Comparison of ENCODE assay signal across 12 mouse cellular contexts in the genomic region with DNA sequence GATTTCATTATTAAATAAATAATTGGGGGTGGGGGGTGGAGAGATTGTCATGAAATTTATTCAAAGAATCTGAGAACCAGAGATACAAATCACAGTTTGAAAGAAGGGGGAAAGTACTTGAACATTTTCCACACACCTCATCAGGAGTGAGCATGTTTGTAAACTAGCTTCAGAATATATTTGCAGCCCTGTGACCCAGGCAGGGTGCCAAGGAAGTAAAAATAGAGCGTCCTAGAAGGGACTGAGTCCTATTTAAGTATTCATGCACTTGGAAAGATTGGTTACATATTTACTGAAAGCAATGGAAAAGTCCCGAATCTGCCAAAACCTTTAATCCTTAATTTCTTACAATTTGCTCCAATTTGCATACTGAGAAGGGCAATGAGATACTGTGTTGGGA. TPM values are rescaled to one million over a fixed set of nuclear protein-coding genes. Genes with fewer than 3 reads are reported as not detected.
DNase-seq lines count a peak whose midpoint lies in the region; ATAC-seq and TF ChIP-seq lines count a peak whose summit lies in the region.
"Had no signal": no experiment of that assay in that cellular context is flagged by ENCODE, and none has a peak within 500 bp of the region (broad histone marks: within the 10 kb centered on the region; RNA-seq: fewer than 3 reads in every experiment).

No protein-coding gene starts in this region.

- H3K9me3 ChIP-seq in heart, embryonic 14.5 days (ENCODE audit: control insufficient read depth, low read length), result no peaks in the 10 kb centered on the region
- H3K9me3 ChIP-seq in midbrain, embryonic 13.5 days, result no peaks in the 10 kb centered on the region
- H3K9me3 ChIP-seq: limb, embryonic 12.5 days; midbrain, embryonic 10.5 days; neural tube, embryonic 12.5 days had no signal

- H3K36me3 ChIP-seq in heart, embryonic 14.5 days (ENCODE audit: control insufficient read depth, insufficient read depth, low read length), result no peaks in the 10 kb centered on the region
- no peaks in the 10 kb centered on the region for H3K36me3 ChIP-seq in thymus, adult 2 months (ENCODE audit: control insufficient read depth, insufficient read depth, low read length)
- no peaks in the 10 kb centered on the region for H3K36me3 ChIP-seq in midbrain, embryonic 13.5 days
- H3K36me3 ChIP-seq: limb, embryonic 12.5 days; midbrain, embryonic 10.5 days; neural tube, embryonic 12.5 days had no signal

- H3K9ac ChIP-seq in heart, embryonic 14.5 days (ENCODE audit: low read length), result 0 out of 2 replicates have a peak overlapping the region, but pooled peaks have one; percentile 26
- no peak overlapping the region for H3K9ac ChIP-seq in midbrain, embryonic 13.5 days (replicated peaks)
- H3K9ac ChIP-seq: limb, embryonic 12.5 days; neural tube, embryonic 12.5 days had no signal

- H3K4me1 ChIP-seq in heart, embryonic 14.5 days (ENCODE audit: control insufficient read depth in 2 of 2, insufficient read depth in 2 of 2, low read length in 2 of 2), result peaks cover 3 to 7% of the 10 kb centered on the region in 2 experiments; a peak in 2 of 4 replicates
- no peaks in the 10 kb centered on the region for H3K4me1 ChIP-seq in thymus, adult 2 months (replicated peaks; ENCODE audit: control insufficient read depth, insufficient read depth, low read length)
- no peaks in the 10 kb centered on the region for H3K4me1 ChIP-seq in midbrain, embryonic 13.5 days (replicated peaks)
- H3K4me1 ChIP-seq: limb, embryonic 12.5 days; midbrain, embryonic 10.5 days; neural tube, embryonic 12.5 days had no signal

- H3K27me3 ChIP-seq in heart, embryonic 14.5 days (ENCODE audit: control insufficient read depth, insufficient read depth, low read length), result no peaks in the 10 kb centered on the region
- H3K27me3 ChIP-seq in thymus, adult 2 months (ENCODE audit: control insufficient read depth, insufficient read depth, low read length), result no peaks in the 10 kb centered on the region
- H3K27me3 ChIP-seq in midbrain, embryonic 13.5 days, result peaks cover 16% of the 10 kb centered on the region; the same call in 1 of the 2 replicates
- H3K27me3 ChIP-seq: neural tube, embryonic 12.5 days had no signal

- ATAC-seq in heart, embryonic 14.5 days (ENCODE audit: insufficient number of reproducible peaks, insufficient read depth, low FRiP score, low read depth), result peak; percentile 77; the same call in 1 of the 2 replicates
- ATAC-seq in midbrain, embryonic 13.5 days, result no peak

- H3K4me3 ChIP-seq in heart, embryonic 14.5 days (ENCODE audit: control insufficient read depth in 1 of 2, insufficient read depth in 1 of 2, low read depth in 1 of 2, low read length in 2 of 2), result no peak overlapping the region
- H3K4me3 ChIP-seq in thymus, adult 2 months (ENCODE audit: control insufficient read depth, insufficient read depth, low read length), result no peak overlapping the region
- H3K4me3 ChIP-seq in midbrain, embryonic 13.5 days (replicated peaks), result no peak overlapping the region
- H3K4me3 ChIP-seq: limb, embryonic 12.5 days; midbrain, embryonic 10.5 days; neural tube, embryonic 12.5 days had no signal

- no peak for TF ChIP-seq CTCF in thymus, adult 2 months (IDR thresholded peaks at IDR 0.05; ENCODE audit: borderline replicate concordance, control insufficient read depth, extremely low read depth, insufficient read depth, low read length, poor library complexity)

- peak overlapping the region; percentile 54 for H3K4me2 ChIP-seq in heart, embryonic 14.5 days (ENCODE audit: low read length)
- no peak overlapping the region for H3K4me2 ChIP-seq in midbrain, embryonic 13.5 days (replicated peaks)
- H3K4me2 ChIP-seq: limb, embryonic 12.5 days; neural tube, embryonic 12.5 days had no signal

- 41% methylated on average over 2 of the region's 2 CpGs for WGBS in heart, embryonic 14.5 days
- WGBS in thymus, adult 2 months, result 94% methylated on average over 2 of the region's 2 CpGs
- WGBS in midbrain, embryonic 13.5 days, result 74% methylated on average over 2 of the region's 2 CpGs

- peak overlapping the region; percentile 81 to 86 for H3K27ac ChIP-seq in heart, embryonic 14.5 days (replicated peaks in 1 of 2; ENCODE audit: control insufficient read depth in 1 of 2, insufficient read depth in 1 of 2, low read depth in 2 of 2, low read length in 2 of 2)
- H3K27ac ChIP-seq in thymus, adult 2 months (ENCODE audit: control insufficient read depth, insufficient read depth, low read length), result no peak overlapping the region
- no peak overlapping the region for H3K27ac ChIP-seq in midbrain, embryonic 13.5 days
- H3K27ac ChIP-seq: limb, embryonic 12.5 days; midbrain, embryonic 10.5 days; neural tube, embryonic 12.5 days had no signal

- TF ChIP-seq POLR2A in thymus, adult 2 months (IDR thresholded peaks at IDR 0.05; ENCODE audit: control insufficient read depth, extremely low read depth, insufficient read depth, low read length, poor library complexity), result no peak

- DNase-seq in testis, postnatal 14 days (ENCODE audit: low spot score), result peak; percentile 28
- DNase-seq in testis, postnatal 10 days (ENCODE audit: low spot score), result no peak
- DNase-seq in kidney, postnatal 25 days, result peak; percentile 89 to 91
- DNase-seq in thymus, adult 2 months, result no peak
- DNase-seq in MN1 (ENCODE audit: low spot score), result no peak
- DNase-seq: cerebellum, adult 9-11 months; thymus, adult 18-20 months had no signal

RNA-seq across cellular contexts. Expression of a gene that starts 3.3 kb away (rescaled TPM):
- 45.4 and 50.1 TPM in 2 replicates for polyA plus RNA-seq in heart, embryonic 14.5 days (2014; fragmentation: Nextera tagmentation; extraction: Ambion mirVana)
- polyA plus RNA-seq in thymus, adult 2 months (2012; rRNA removed), result 0.59 and 3.9 TPM in 2 replicates
- polyA plus RNA-seq in midbrain, embryonic 13.5 days (2015; fragmentation: Nextera tagmentation; extraction: Ambion mirVana), result not detected in 2 replicates
- polyA plus RNA-seq: limb, embryonic 12.5 days; midbrain, embryonic 10.5 days; neural tube, embryonic 12.5 days had no signal

RNA-seq across cellular contexts. Expression of a gene that starts 20.6 kb away (rescaled TPM):
- polyA plus RNA-seq in heart, embryonic 14.5 days (2014; fragmentation: Nextera tagmentation; extraction: Ambion mirVana), result 7.9 and 8.1 TPM in 2 replicates
- 7.2 and 7.4 TPM in 2 replicates for polyA plus RNA-seq in thymus, adult 2 months (2012; rRNA removed)
- 7.5 and 8.3 TPM in 2 replicates for polyA plus RNA-seq in midbrain, embryonic 13.5 days (2015; fragmentation: Nextera tagmentation; extraction: Ambion mirVana)

Comparison
In these comparisons a context has a peak if more than half of its experiments do, and no peak if none do; other contexts are left out.
1. DNase-seq: peak in testis, postnatal 14 days (single experiment) and kidney, postnatal 25 days (2 of 2); none in testis, postnatal 10 days (single experiment), thymus, adult 2 months (single experiment) and MN1 (single experiment).
2. H3K27ac ChIP-seq: peak in heart, embryonic 14.5 days (2 of 2); none in thymus, adult 2 months (single experiment) and midbrain, embryonic 13.5 days (single experiment).